Mouse (Mus musculus): ENCODE data around the gene Cinp.
"Not testable (repeated sequence)": the region's sequence is repeated elsewhere in the genome, so short reads cannot be mapped to it uniquely, and the experiment has no call there.

Cinp gene

GRCm38 (mm10) chr12:110861256-110861655, 27.7 kb downstream of the Cinp start:
- DNase-seq (ENCODE audit: extremely low spot score, low spot score), result no peak

DNA sequence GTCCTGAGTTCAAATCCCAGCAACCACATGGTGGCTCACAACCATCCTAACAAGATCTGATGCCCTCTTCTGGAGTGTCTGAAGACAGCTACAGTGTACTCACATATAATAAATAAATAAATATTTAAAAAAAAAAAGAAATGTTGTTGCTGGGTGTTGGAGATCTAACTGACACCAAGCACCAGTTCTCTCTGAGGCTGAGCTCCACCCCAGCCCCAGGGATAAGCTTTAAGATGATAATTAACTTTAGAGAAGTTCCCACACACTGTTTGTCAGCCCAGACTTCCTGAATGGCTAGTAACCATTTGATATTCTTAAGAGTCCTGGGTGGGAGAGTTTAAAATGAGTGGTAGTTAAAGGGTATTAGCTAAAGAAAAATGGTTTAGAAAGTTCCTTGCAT, 28.7 kb downstream of the Cinp start:
- no peak for DNase-seq (ENCODE audit: extremely low spot score, low spot score)

- not testable (repeated sequence) for DNase-seq (ENCODE audit: extremely low spot score, low spot score)
Measured at GRCm38 (mm10) chr12:110858681-110859080, 30.3 kb downstream of the Cinp start.

DNA sequence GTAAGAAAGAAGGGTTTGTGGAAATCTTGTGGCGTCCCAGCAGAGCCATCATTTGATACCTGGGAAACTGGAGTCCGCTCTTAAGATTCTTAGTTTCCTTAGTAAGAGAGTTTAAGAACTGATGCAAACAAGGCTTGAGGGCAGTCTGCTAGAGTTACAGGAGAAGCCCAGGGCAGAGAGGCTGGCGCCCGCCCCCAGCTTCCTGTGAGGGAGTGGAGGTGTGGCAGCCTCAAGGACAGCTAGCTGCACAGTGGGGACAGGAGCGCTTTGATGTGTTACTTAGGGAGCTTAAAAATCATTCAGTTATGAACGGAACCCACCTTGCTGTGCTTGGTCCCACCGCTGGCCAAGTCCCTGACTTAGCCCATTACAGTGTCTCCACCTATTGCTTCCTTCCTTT, 31.7 kb downstream of the Cinp start:
- DNase-seq (ENCODE audit: extremely low spot score, low spot score), result no peak

- DNase-seq (ENCODE audit: extremely low spot score, low spot score), result no peak
Measured at GRCm38 (mm10) chr12:110854786-110855737, 33.9 kb downstream of the Cinp start.

DNA sequence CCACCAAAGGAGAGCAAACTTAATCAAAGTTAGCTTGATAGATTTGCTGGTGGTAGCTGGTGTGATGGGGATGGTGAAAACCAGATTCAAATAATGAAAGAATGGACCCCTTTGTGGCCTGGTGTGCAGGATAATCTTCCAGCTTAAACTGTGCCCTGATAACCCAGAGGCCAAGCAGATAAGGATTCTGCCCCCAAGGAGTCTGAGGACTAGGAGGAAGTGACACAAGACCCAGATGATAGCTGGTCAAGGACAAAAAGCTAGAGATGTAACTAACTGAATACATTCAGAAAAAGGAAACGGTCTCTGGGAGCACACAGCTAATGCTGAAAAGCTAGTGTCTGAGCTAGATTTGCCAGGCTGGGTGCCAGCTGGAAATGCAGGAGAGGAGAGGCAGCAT, 37.0 kb downstream of the Cinp start:
- DNase-seq (ENCODE audit: extremely low spot score, low spot score), result no peak

- no peak for DNase-seq (ENCODE audit: extremely low spot score, low spot score)
Measured at GRCm38 (mm10) chr12:110851414-110851813, 37.5 kb downstream of the Cinp start.

- DNase-seq (ENCODE audit: extremely low spot score, low spot score), result no peak
Measured at GRCm38 (mm10) chr12:110850929-110851256, 38.1 kb downstream of the Cinp start.

DNA sequence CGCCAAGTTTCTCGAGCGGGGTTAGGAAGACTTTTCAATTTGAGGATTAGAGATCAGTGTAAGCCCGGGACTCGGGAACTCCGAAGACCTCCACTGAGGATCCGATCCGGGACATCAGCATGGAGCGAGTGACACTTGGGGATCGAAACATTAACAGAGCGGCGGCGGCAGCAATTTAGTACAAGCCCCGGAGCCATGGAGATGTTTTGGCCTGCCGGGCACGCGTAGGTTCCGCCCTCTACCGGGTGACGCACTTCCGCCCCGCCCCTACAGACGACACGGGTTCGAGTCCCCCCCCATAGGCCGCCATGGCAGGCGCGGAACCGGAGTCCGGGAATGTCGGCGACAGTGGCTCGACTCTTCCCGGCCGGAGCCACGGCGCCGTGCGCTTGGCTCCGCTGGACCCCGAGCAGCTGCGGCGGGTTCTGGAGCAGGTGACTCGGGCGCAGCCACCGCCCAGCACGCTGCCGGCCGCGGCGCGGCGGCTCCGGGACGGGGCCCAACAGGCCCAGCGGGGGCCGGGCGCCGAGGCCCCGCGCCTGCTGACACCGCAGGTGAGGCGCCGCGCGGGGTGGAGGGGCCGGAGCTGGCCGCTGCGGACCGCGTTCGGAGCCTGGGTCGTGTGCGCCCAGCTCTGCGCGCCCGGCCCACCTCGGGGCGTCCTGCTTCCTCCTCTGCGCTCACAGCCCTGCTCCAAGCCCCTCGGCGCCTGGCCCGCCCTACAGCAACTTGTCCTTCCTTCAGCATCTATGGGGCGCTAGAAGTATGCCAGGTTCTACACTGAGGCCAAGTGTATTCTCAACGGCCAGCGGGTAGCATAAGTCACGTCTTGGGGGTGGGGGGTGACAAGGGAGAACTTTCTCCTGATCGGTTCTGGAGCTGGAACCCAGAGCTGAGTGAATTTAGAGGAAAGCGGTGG, 38.7 kb downstream of the Cinp start, which contains the start of gene Zfp839:
Zfp839 (plus strand) TSS at position 244 of the 919 bp plus-strand sequence.
- DNase-seq (ENCODE audit: extremely low spot score, low spot score), result peak; percentile 87

- DNase-seq (ENCODE audit: extremely low spot score, low spot score), result no peak
Measured at GRCm38 (mm10) chr12:110846191-110846765, 42.7 kb downstream of the Cinp start.

DNA sequence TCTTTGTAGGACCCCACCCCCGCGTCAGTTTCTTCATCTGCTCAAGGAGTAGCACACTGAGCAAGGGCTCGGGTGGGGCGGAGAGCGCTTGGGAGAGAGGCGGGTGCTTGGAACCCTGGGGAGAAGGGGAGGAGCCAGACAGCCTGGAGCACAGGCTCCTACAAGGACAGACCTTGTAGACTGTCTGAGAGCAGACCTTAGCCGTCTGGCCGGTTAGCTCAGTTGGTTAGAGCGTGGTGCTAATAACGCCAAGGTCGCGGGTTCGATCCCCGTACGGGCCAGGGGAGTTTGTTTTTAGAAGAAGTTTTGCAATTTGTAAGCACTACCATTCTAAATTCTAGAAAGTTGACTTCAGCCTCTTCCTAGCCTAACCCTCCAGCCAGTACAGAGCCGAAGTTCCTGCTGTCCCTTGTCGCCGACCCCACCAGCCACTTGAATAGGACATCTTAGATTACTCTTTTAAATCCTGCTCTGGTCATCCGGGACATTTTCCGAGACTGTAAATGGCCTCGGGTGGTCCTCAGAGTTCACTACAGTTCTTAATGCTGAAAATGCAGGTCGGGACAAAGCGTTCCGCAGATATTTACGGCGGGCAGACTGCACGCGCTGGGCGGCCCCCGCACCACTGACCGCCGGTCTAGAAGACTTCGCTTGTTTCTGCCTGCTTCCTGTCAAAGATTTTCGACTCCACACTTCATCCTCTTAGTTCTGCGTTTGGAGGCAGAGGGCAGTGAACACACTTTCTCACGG, 43.6 kb downstream of the Cinp start:
- DNase-seq (ENCODE audit: extremely low spot score, low spot score), result peak; percentile 99

DNA sequence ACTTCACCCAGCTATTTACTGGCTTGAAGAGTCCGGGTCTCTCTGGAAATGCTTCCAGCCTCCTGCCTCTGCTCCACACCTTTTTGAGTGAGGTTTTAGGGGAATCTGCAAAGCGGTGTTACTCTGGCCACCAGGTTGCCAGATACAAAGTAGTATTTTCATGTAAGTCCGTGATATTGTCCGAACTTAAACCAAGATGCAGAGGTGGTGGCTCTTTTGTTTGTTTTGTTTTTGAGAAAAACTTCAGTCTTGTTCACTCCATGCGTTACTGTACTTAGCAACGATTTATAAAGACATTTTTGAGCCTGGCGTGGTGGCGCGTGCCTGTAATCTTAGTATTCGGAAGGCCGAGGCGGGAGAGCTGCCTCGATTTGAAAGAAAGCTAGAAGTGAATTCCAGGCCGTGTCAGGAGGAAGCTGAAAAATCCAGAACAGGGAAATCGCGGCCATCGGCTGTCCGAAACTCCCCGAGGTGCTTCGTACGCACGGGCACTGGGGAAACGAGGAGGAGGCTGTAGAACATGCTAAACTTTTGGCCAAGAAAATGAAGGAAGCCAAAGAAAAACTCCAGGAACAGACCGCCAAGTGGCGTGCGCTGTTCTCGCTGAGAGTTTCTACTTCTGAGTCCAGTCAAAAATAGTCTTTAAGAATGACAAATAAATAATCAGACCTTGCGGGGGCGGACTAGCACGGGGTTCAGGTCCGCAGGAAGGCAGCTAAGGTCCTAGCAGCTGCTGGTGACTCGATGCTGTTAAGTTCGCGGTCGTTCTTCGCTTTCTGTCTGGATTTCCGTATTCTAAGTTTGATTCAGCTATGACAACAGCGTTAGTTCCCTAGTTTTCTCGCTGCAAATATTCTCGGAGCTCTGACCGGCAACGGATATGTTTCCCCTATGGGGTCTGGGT, 44.5 kb downstream of the Cinp start:
- DNase-seq (ENCODE audit: extremely low spot score, low spot score), result no peak

DNA sequence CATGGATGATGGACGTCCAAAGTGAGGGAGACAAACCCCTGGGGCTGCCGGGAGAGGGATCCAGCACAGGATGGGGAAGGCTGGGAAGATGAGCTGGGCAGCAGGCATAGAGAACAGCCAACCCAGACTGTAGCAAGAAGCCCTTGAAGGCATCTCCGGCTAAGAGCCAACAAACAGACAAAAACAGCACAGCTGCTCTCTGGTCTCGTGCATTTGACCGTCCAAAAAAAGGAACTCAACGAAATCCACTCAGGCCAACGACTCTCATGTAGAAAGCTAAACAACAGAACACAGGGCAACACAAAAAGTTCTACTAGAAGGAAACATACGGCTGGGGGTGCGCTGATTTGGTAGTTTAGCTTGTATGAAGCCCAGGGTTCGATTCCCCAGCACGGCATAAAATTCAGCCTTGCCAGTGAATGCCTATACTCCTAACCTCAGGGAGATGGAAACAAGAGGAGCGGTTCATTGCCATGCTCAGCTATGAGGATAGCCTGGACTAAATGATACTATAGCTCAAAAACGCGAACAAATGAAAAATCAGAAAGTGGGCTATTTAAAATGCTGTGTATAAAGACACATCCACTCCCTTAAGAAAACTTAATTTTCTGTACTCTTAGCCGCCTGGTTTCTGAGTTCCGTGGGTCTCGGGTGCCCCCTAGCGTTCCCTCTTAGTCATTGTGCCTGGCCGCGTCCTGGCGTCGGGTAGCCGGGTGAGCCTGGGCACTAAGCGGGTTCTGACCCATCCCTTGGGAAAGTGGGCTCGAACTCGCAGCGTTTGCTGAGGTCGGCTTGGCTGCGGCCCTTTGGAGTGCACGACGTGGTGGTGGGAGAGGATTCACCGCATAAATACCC, 45.5 kb downstream of the Cinp start:
- DNase-seq (ENCODE audit: extremely low spot score, low spot score), result peak; percentile 85

DNA sequence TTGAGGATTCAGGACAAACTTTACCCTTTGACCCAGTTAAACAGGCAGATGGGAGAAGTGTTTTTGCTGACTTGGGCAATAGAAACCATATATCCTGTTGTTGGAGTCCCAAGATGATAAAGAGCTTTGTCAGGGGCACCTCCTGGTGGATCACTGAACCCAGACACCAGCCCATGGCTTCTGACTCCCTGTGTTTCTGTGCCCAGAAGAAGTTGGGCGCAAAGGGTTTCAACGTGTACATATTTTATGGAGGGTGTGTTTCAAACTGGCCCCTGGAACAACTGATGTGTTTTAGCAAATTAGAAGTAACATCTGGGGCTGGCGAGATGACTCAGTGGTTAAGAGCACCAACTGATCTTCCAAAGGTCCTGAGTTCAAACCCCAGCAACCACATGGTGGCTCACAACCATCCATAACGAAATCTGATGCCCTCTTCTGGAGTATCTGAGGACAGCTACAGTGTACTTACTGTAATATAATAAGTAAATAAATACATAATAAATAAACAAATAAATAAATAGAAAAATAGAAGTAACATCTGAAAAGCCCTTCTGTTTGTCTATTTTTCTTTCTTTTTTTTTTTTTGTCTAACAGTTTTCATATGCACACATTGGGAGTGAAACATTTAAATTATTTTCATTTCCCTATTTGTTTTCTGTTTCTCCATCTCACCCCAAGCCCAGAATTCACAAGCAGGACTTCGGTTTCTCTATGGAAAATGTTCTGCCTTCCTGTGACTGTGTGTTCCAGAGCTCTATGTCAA, 47.0 kb downstream of the Cinp start:
- DNase-seq (ENCODE audit: extremely low spot score, low spot score), result no peak

- peak; percentile 98 for DNase-seq (ENCODE audit: extremely low spot score, low spot score)
Measured at GRCm38 (mm10) chr12:110840348-110841198, 48.4 kb downstream of the Cinp start, which contains the start of gene Mok. Mok (minus strand) TSS chr12:110840939.

GRCm38 (mm10) chr12:110837850-110838249, 51.1 kb downstream of the Cinp start:
- DNase-seq (ENCODE audit: extremely low spot score, low spot score), result no peak

GRCm38 (mm10) chr12:110837192-110837841, 51.6 kb downstream of the Cinp start:
- no peak for DNase-seq (ENCODE audit: extremely low spot score, low spot score)

All from neural tube, embryonic 10.5 days (tissue).